Mouse (Mus musculus): Measurements from ENCODE around the gene Mtus2. TPM values are rescaled to one million over a fixed set of nuclear protein-coding genes. Genes with fewer than 3 reads are reported as not detected.

Gene Mtus2
- polyA plus RNA-seq, 1 experiment: 8.7 TPM

DNA sequence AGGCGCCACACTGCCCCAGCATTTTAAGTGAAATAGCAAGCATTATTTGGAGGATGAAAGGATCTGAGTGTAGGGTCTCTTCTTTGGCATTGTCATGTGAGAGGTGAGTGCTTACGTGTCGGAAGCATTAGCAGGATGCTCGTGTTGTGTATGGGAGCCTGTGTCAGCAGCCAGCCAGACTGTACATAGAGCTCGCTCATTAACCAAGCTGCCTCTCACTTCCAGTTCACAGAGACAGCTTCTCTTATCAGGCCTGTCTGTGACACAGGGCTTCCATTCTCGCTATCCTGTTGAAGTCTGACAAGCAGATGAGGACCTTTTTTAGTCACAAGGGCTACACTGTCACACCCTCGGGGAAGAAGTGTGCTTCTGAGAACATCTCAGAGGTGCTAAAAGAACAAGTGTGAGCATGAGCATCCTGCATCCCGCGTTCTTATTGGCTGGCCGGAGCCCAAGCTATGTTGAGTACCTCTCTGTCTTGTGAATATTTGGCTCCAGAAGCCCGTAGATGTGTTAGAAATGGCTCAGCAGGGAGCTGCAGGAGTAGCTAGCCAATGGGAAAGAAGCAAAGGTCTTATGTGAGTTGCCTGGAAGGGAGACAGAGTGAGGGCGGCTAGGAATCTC is 189.2 kb downstream of the Mtus2 start:
- no peak overlapping the region for H3K27ac ChIP-seq (ENCODE audit: control insufficient read depth, insufficient read depth, low read length)
- no peaks in the 10 kb centered on the region; the same call in 1 of the 2 replicates for H3K27me3 ChIP-seq (ENCODE audit: control insufficient read depth, insufficient read depth, low read length)
- no peak for TF ChIP-seq CTCF (IDR thresholded peaks at IDR 0.05; ENCODE audit: borderline replicate concordance, control insufficient read depth, extremely low read depth, insufficient read depth, low read length, poor library complexity)
- no peak for TF ChIP-seq POLR2A (IDR thresholded peaks at IDR 0.05; ENCODE audit: control insufficient read depth, extremely low read depth, insufficient read depth, low read length, poor library complexity)
- 86% methylated on average over 12 of the region's 12 CpGs for WGBS
- H3K4me1 ChIP-seq (replicated peaks; ENCODE audit: control insufficient read depth, insufficient read depth, low read length): no peaks in the 10 kb centered on the region
- no peaks in the 10 kb centered on the region for H3K36me3 ChIP-seq (ENCODE audit: control insufficient read depth, insufficient read depth, low read length)
- H3K4me3 ChIP-seq (ENCODE audit: control insufficient read depth, insufficient read depth, low read length): no peak overlapping the region
- no peak for DNase-seq

DNA sequence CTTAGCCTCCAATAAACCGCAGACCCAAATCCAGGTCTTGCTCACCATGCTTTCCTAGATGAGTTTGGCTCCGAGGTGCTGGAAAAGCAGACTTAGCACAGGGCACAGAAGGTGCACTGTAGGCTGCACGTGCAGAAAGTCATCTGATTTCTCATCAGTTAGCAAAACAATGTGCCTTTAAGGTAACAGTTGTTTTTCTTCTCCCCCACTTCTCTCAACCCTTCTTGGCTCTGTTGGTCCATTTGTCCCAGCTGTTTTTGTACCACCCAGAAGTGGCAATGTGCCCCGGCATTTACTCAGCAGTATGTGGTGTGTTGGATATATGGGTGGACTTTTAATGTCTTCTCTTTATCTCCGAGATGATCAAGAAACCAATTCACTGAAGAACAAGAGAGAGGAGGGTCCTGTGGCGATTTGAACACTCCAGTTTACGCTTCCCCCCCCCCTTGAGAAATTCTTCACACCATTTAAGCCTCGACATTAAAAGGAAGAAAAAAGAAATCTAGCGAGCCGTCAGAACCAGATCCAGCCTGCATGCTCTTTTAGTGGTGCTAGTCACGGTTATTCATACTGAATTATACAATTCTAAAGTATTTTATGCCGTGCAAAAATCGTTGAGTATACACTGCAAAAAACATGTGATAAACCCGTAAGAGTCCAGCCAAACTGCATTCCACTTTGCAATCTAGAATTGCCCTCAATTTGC is 194.9 kb downstream of the Mtus2 start:
- H3K4me1 ChIP-seq (replicated peaks; ENCODE audit: control insufficient read depth, insufficient read depth, low read length): no peaks in the 10 kb centered on the region
- H3K4me3 ChIP-seq (ENCODE audit: control insufficient read depth, insufficient read depth, low read length): no peak overlapping the region
- no peak for DNase-seq
- no peaks in the 10 kb centered on the region for H3K36me3 ChIP-seq (ENCODE audit: control insufficient read depth, insufficient read depth, low read length)
- no peaks in the 10 kb centered on the region for H3K27me3 ChIP-seq (ENCODE audit: control insufficient read depth, insufficient read depth, low read length)
- no peak for TF ChIP-seq POLR2A (IDR thresholded peaks at IDR 0.05; ENCODE audit: control insufficient read depth, extremely low read depth, insufficient read depth, low read length, poor library complexity)
- TF ChIP-seq CTCF (IDR thresholded peaks at IDR 0.05; ENCODE audit: borderline replicate concordance, control insufficient read depth, extremely low read depth, insufficient read depth, low read length, poor library complexity): no peak
- WGBS: 88% methylated on average over 14 of the region's 14 CpGs
- H3K27ac ChIP-seq (ENCODE audit: control insufficient read depth, insufficient read depth, low read length): no peak overlapping the region

DNA sequence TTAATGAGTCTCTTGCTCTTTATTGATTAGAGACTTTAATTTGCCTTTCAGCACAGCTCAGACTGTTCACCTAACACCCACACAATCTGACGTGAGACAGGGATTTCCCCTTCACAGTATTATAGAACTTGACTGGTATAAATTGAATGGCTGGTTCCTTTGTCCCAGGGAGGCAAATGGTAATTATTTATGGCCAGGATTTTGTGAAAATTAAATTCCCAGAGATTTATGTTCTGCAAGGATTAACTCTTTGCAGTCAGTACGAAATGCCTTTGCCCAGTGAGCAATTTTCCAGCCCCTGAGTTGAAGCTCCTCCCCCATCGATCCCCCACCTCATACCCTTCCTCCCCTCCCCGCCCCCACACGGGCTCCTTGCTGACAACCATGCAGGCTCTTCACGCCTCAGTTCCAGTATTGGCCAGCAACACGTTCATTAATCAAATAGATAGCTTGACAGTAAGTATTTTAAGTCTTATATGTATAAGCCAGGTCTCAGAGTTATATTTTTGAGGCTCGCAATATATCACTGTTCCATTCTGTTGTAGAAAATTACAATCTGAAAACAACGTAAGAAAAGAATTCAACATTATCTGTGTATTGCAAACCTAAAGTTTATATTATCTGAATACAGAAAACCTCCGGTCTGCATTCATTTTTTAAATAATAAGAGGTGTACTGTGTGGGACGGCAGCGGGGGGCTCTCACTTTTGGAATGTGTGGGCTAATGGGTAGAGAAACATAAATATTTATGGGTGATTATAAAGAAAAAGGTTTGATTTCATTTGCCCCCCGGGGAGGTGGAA is 195.7 kb downstream of the Mtus2 start:
- H3K4me3 ChIP-seq (ENCODE audit: control insufficient read depth, insufficient read depth, low read length): no peak overlapping the region
- H3K27me3 ChIP-seq (ENCODE audit: control insufficient read depth, insufficient read depth, low read length): no peaks in the 10 kb centered on the region
- no peaks in the 10 kb centered on the region for H3K36me3 ChIP-seq (ENCODE audit: control insufficient read depth, insufficient read depth, low read length)
- no peaks in the 10 kb centered on the region for H3K4me1 ChIP-seq (replicated peaks; ENCODE audit: control insufficient read depth, insufficient read depth, low read length)
- H3K27ac ChIP-seq (ENCODE audit: control insufficient read depth, insufficient read depth, low read length): no peak overlapping the region
- TF ChIP-seq POLR2A (IDR thresholded peaks at IDR 0.05; ENCODE audit: control insufficient read depth, extremely low read depth, insufficient read depth, low read length, poor library complexity): no peak
- no peak for TF ChIP-seq CTCF (IDR thresholded peaks at IDR 0.05; ENCODE audit: borderline replicate concordance, control insufficient read depth, extremely low read depth, insufficient read depth, low read length, poor library complexity)
- 85% methylated on average over 13 of the region's 13 CpGs for WGBS
- no peak for DNase-seq

DNA sequence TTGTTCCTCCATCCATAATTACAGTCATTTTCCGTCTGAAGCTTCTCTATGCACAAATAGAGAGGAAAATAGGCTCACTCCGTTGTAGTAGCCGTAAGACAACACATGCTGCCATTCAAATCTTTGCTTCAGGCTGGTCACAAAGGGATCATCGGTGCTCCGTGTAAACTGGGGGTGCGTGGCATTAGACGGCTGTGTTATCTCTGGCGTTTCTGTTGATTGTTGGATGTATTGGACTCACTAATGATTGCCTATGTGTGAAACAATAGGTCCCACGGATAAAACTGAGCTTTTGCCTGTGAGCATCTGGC is 196.2 kb downstream of the Mtus2 start:
- no peak overlapping the region for H3K4me3 ChIP-seq (ENCODE audit: control insufficient read depth, insufficient read depth, low read length)
- TF ChIP-seq CTCF (IDR thresholded peaks at IDR 0.05; ENCODE audit: borderline replicate concordance, control insufficient read depth, extremely low read depth, insufficient read depth, low read length, poor library complexity) (no peak), POLR2A (IDR thresholded peaks at IDR 0.05; ENCODE audit: control insufficient read depth, extremely low read depth, insufficient read depth, low read length, poor library complexity) (no peak)
- WGBS: 88% methylated on average over 9 of the region's 9 CpGs
- H3K4me1 ChIP-seq (replicated peaks; ENCODE audit: control insufficient read depth, insufficient read depth, low read length): no peaks in the 10 kb centered on the region
- H3K27me3 ChIP-seq (ENCODE audit: control insufficient read depth, insufficient read depth, low read length): no peaks in the 10 kb centered on the region
- H3K36me3 ChIP-seq (ENCODE audit: control insufficient read depth, insufficient read depth, low read length): no peaks in the 10 kb centered on the region
- no peak for DNase-seq
- no peak overlapping the region for H3K27ac ChIP-seq (ENCODE audit: control insufficient read depth, insufficient read depth, low read length)

DNA sequence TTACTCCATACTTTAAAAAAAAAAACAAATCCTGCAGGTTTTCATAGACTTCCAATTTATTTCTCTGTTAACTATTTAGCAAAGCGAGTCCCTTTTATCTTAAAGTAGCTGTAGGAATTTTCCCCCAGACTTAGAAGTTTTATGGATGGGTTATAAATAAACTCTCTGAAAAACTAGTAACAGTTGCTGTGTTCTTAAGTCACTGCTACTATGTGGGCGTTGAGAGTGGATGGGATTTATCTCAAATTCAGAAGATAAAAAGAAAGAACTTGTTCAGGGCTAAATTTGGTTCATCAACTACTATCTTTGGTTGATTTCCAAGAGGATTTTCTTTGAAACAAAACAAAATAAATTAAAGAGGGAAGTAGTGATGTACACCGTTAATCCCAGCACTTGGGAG is 197.6 kb downstream of the Mtus2 start:
- Histone ChIP-seq H3K4me1 (replicated peaks; ENCODE audit: control insufficient read depth, insufficient read depth, low read length) (no peaks in the 10 kb centered on the region), H3K27ac (ENCODE audit: control insufficient read depth, insufficient read depth, low read length) (no peak overlapping the region), H3K27me3 (ENCODE audit: control insufficient read depth, insufficient read depth, low read length) (no peaks in the 10 kb centered on the region), H3K36me3 (ENCODE audit: control insufficient read depth, insufficient read depth, low read length) (no peaks in the 10 kb centered on the region), H3K4me3 (ENCODE audit: control insufficient read depth, insufficient read depth, low read length) (no peak overlapping the region)
- no peak for DNase-seq
- WGBS: 85% methylated on average over 3 of the region's 3 CpGs
- no peak for TF ChIP-seq POLR2A (IDR thresholded peaks at IDR 0.05; ENCODE audit: control insufficient read depth, extremely low read depth, insufficient read depth, low read length, poor library complexity)
- TF ChIP-seq CTCF (IDR thresholded peaks at IDR 0.05; ENCODE audit: borderline replicate concordance, control insufficient read depth, extremely low read depth, insufficient read depth, low read length, poor library complexity): no peak

DNA sequence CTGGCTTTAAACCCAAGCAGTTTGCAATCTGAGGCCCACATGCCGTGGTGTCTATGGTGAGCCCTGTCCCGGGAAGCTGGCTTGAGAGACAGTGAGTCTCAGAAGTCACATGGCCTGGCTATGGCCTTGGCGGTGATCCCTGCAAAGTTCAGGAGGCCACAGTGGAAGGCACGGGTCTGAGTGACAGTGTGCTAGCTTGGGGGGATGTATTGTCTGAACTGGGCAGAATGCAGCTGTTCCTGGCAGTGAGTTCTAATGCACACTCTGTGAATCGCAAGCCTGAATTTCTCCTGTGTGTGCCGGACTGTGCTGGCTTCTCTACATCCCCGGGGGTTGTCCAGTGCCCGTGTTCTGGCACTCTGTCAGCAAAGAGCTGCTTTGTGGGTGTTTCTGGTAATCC is 202.2 kb downstream of the Mtus2 start:
- no peaks in the 10 kb centered on the region for H3K27me3 ChIP-seq (ENCODE audit: control insufficient read depth, insufficient read depth, low read length)
- DNase-seq: no peak
- H3K4me1 ChIP-seq (replicated peaks; ENCODE audit: control insufficient read depth, insufficient read depth, low read length): no peaks in the 10 kb centered on the region
- TF ChIP-seq POLR2A (IDR thresholded peaks at IDR 0.05; ENCODE audit: control insufficient read depth, extremely low read depth, insufficient read depth, low read length, poor library complexity) (no peak), CTCF (IDR thresholded peaks at IDR 0.05; ENCODE audit: borderline replicate concordance, control insufficient read depth, extremely low read depth, insufficient read depth, low read length, poor library complexity) (no peak)
- no peaks in the 10 kb centered on the region for H3K36me3 ChIP-seq (ENCODE audit: control insufficient read depth, insufficient read depth, low read length)
- H3K27ac ChIP-seq (ENCODE audit: control insufficient read depth, insufficient read depth, low read length): no peak overlapping the region
- 84% methylated on average over 8 of the region's 8 CpGs for WGBS
- H3K4me3 ChIP-seq (ENCODE audit: control insufficient read depth, insufficient read depth, low read length): no peak overlapping the region
